Comparison of ENCODE assay signal across 8 mouse cellular contexts in genomic region chr2:30063235-30063634, GRCm38 (mm10). TPM values are rescaled to one million over a fixed set of nuclear protein-coding genes. Genes with fewer than 3 reads are reported as not detected.
DNase-seq lines count a peak whose midpoint lies in the region; ATAC-seq and TF ChIP-seq lines count a peak whose summit lies in the region.

No protein-coding gene starts in this region.

- intact Hi-C loops in gastrocnemius, adult 2 months (cut with DNase I) = loop anchor here (2.0 kb wide), 1 partner anchor 14 kb away; the partner anchor contains the start of gene Wdr34
- intact Hi-C loops in gastrocnemius, postnatal 14 days (cut with DNase I; ENCODE audit: low total_unique reads) = no loop called here

- no peak for DNase-seq in gastrocnemius, adult 2 months
- no peak for DNase-seq in gastrocnemius, postnatal 14 days
- no peak for DNase-seq in forebrain, embryonic 10.5 days (ENCODE audit: extremely low spot score, low spot score)
- DNase-seq in liver, embryonic 13.5 days = no peak
- no peak for DNase-seq in urinary bladder, postnatal 10 days (ENCODE audit: low spot score)
- DNase-seq in kidney, postnatal 4 days = no peak

- H3K79me3 ChIP-seq in C2C12 (ENCODE audit: low read depth) = peaks cover 48% of the 10 kb centered on the region

- 9% methylated on average over 8 of the region's 8 CpGs for WGBS in forebrain, embryonic 10.5 days
- WGBS in liver, embryonic 13.5 days (ENCODE audit: insufficient replicate concordance) = under 1% methylated on average over 8 of the region's 8 CpGs

- H3K4me2 ChIP-seq in liver, embryonic 13.5 days = peak overlapping the region; percentile 98

- H3ac ChIP-seq in C2C12 (ENCODE audit: control insufficient read depth, insufficient read length, low read depth) = peak overlapping the region; percentile 97

- H3K27ac ChIP-seq in gastrocnemius, adult 2 months = peak overlapping the region; percentile 94
- H3K27ac ChIP-seq in forebrain, embryonic 10.5 days = peak overlapping the region; percentile 97
- peak overlapping the region; percentile 91 for H3K27ac ChIP-seq in liver, embryonic 13.5 days

- peak overlapping the region; percentile 86 for H3K4me3 ChIP-seq in gastrocnemius, adult 2 months
- H3K4me3 ChIP-seq in C2C12 (ENCODE audit: insufficient read depth, poor library complexity, severe bottlenecking) = peak overlapping the region; percentile 90
- peak overlapping the region; percentile 75 for H3K4me3 ChIP-seq in forebrain, embryonic 10.5 days
- peak overlapping the region; percentile 70 for H3K4me3 ChIP-seq in liver, embryonic 13.5 days (replicated peaks)

- peaks cover 60% of the 10 kb centered on the region for H3K4me1 ChIP-seq in forebrain, embryonic 10.5 days
- peaks cover 61% of the 10 kb centered on the region for H3K4me1 ChIP-seq in liver, embryonic 13.5 days (replicated peaks)

- peak overlapping the region; percentile 86 for H3K9ac ChIP-seq in liver, embryonic 13.5 days

- no peak for TF ChIP-seq CTCF in gastrocnemius, adult 2 months (IDR thresholded peaks at IDR 0.05)
- TF ChIP-seq CTCF in C2C12 (IDR thresholded peaks at IDR 0.05; ENCODE audit: control insufficient read depth, insufficient read depth, insufficient read length) = no peak

- no peaks in the 10 kb centered on the region for H3K27me3 ChIP-seq in C2C12 (ENCODE audit: control insufficient read depth, insufficient read depth, insufficient read length)
- H3K27me3 ChIP-seq in forebrain, embryonic 10.5 days (ENCODE audit: poor library complexity, severe bottlenecking) = no peaks in the 10 kb centered on the region
- no peaks in the 10 kb centered on the region for H3K27me3 ChIP-seq in liver, embryonic 13.5 days

- peaks cover 64% of the 10 kb centered on the region for H3K79me2 ChIP-seq in C2C12 (ENCODE audit: control insufficient read depth, insufficient read depth)

- no peaks in the 10 kb centered on the region for H3K9me3 ChIP-seq in forebrain, embryonic 10.5 days
- no peaks in the 10 kb centered on the region for H3K9me3 ChIP-seq in liver, embryonic 13.5 days (replicated peaks)

- no peak for ATAC-seq in liver, embryonic 13.5 days (ENCODE audit: low read depth)
- ATAC-seq in CD4-positive, CD25-positive, alpha-beta regulatory T cell, adult 4 months = no peak

- H3K36me3 ChIP-seq in C2C12 (ENCODE audit: control insufficient read depth, insufficient read depth) = peaks cover 8% of the 10 kb centered on the region
- H3K36me3 ChIP-seq in forebrain, embryonic 10.5 days (replicated peaks) = peaks cover 10% of the 10 kb centered on the region
- H3K36me3 ChIP-seq in liver, embryonic 13.5 days = peaks cover 4% of the 10 kb centered on the region; the same call in 1 of the 2 replicates

TF ChIP-seq in C2C12, 6 proteins besides CTCF, POLR2A, EP300 and RAD21:
- no peak for TF ChIP-seq FOSL1 (IDR thresholded peaks at IDR 0.05; ENCODE audit: insufficient read depth, low read length, poor library complexity, severe bottlenecking)
- no peak for TF ChIP-seq MAX (IDR thresholded peaks at IDR 0.05)
- TF ChIP-seq CEBPB (IDR thresholded peaks at IDR 0.05; ENCODE audit: low read depth) = no peak
- TF ChIP-seq MYOD1 (IDR thresholded peaks at IDR 0.05; ENCODE audit: control insufficient read depth, insufficient read length, low read depth) = no peak
- TF ChIP-seq MYOG (IDR thresholded peaks at IDR 0.05; ENCODE audit: control insufficient read depth, extremely low read depth, insufficient read length) = no peak
- no peak for TF ChIP-seq USF1 (IDR thresholded peaks at IDR 0.05; ENCODE audit: low read depth)

RNA-seq across cellular contexts. Expression of gene Set, which starts 6.1 kb away (rescaled TPM):
- 100 to 1,000 TPM in 1 of 2 experiments, 10 to 100 TPM in 1; 93.8 to 110 TPM for total RNA-seq in gastrocnemius, adult 2 months (2021)
- total RNA-seq in gastrocnemius, postnatal 14 days (2021) = 10 to 100 TPM; 75.4 to 90.4 TPM
- 312 TPM for polyA plus RNA-seq in C2C12 (2012; fragmentation: generic; extraction: Trizol)
- polyA plus RNA-seq in forebrain, embryonic 10.5 days (2016; fragmentation: Nextera tagmentation; extraction: Ambion mirVana) = 944 and 983 TPM in 2 replicates
- polyA plus RNA-seq in liver, embryonic 13.5 days (2015; fragmentation: Nextera tagmentation; extraction: Ambion mirVana) = 317 and 337 TPM in 2 replicates
- 100 to 1,000 TPM; 362 to 387 TPM for polyA plus RNA-seq in CD4-positive, CD25-positive, alpha-beta regulatory T cell, adult 4 months (2017; shearing (Covaris generic))

RNA-seq across cellular contexts. Expression of gene Pkn3, which starts 14.2 kb away (rescaled TPM):
- total RNA-seq in gastrocnemius, adult 2 months (2021) = 1 to 10 TPM; 3.6 to 4.1 TPM
- total RNA-seq in gastrocnemius, postnatal 14 days (2021) = 1 to 10 TPM; 5.9 to 6.4 TPM
- 5.5 TPM for polyA plus RNA-seq in C2C12 (2012; fragmentation: generic; extraction: Trizol)
- 12.4 and 13.1 TPM in 2 replicates for polyA plus RNA-seq in forebrain, embryonic 10.5 days (2016; fragmentation: Nextera tagmentation; extraction: Ambion mirVana)
- polyA plus RNA-seq in liver, embryonic 13.5 days (2015; fragmentation: Nextera tagmentation; extraction: Ambion mirVana) = 3.1 and 3.2 TPM in 2 replicates
- under 1 TPM; 0.16 to 0.48 TPM for polyA plus RNA-seq in CD4-positive, CD25-positive, alpha-beta regulatory T cell, adult 4 months (2017; shearing (Covaris generic))

RNA-seq across cellular contexts. Expression of gene Wdr34, which starts 14.6 kb away (rescaled TPM):
- total RNA-seq in gastrocnemius, adult 2 months (2021) = 1 to 10 TPM; 4.4 to 5.0 TPM
- 1 to 10 TPM; 3.2 to 3.3 TPM for total RNA-seq in gastrocnemius, postnatal 14 days (2021)
- polyA plus RNA-seq in C2C12 (2012; fragmentation: generic; extraction: Trizol) = 16.4 TPM
- polyA plus RNA-seq in forebrain, embryonic 10.5 days (2016; fragmentation: Nextera tagmentation; extraction: Ambion mirVana) = 33.1 and 33.4 TPM in 2 replicates
- polyA plus RNA-seq in liver, embryonic 13.5 days (2015; fragmentation: Nextera tagmentation; extraction: Ambion mirVana) = 9.9 and 10.7 TPM in 2 replicates
- polyA plus RNA-seq in CD4-positive, CD25-positive, alpha-beta regulatory T cell, adult 4 months (2017; shearing (Covaris generic)) = 1 to 10 TPM; 1.5 to 2.0 TPM

RNA-seq across cellular contexts. Expression of gene Zdhhc12, which starts 30.2 kb away (rescaled TPM):
- total RNA-seq in gastrocnemius, adult 2 months (2021) = 1 to 10 TPM; 2.0 to 3.5 TPM
- total RNA-seq in gastrocnemius, postnatal 14 days (2021) = 1 to 10 TPM; 3.5 to 4.0 TPM
- 31.5 TPM for polyA plus RNA-seq in C2C12 (2012; fragmentation: generic; extraction: Trizol)
- 34.2 and 35.4 TPM in 2 replicates for polyA plus RNA-seq in forebrain, embryonic 10.5 days (2016; fragmentation: Nextera tagmentation; extraction: Ambion mirVana)
- 22.8 and 23.9 TPM in 2 replicates for polyA plus RNA-seq in liver, embryonic 13.5 days (2015; fragmentation: Nextera tagmentation; extraction: Ambion mirVana)
- 10 to 100 TPM; 32.3 to 44.9 TPM for polyA plus RNA-seq in CD4-positive, CD25-positive, alpha-beta regulatory T cell, adult 4 months (2017; shearing (Covaris generic))
